Mouse (Mus musculus) heart, postnatal 0 days (tissue): ENCODE measurements at regions not wholly inside any gene's neighbourhood (a gene's known extent, or its start where the extent isn't known, plus 50 kb on each side); places are given as distances from the start of the nearest gene placed in this dataset.

ENCODE experiments used
- CTCF ChIP-seq: IDR thresholded peaks from 2 replicates; pipeline ENCODE4 v1.5.1; 2016; ENCODE audit warnings: antibody characterized with exemption, control low read depth, low read depth
- EP300 ChIP-seq: IDR thresholded peaks from 2 replicates; pipeline ENCODE4 v1.6.1; 2016; ENCODE audit warnings: antibody characterized with exemption, low read depth

GRCm38 (mm10) chr3:120468887-120469286 lies 684.6 kb upstream of the Ptbp2 start:
- TF ChIP-seq CTCF (no peak), EP300 (no peak)
